Mouse (Mus musculus) embryonic facial prominence, embryonic 11.5 days (tissue): ENCODE measurements around the gene Klrb1b. TPM values are rescaled to one million over a fixed set of nuclear protein-coding genes. Genes with fewer than 3 reads are reported as not detected.
"Not testable (repeated sequence)": the region's sequence is repeated elsewhere in the genome, so short reads cannot be mapped to it uniquely, and the experiment has no call there.

ENCODE experiments used
- ATAC-seq: fragments of 200-750 bp; cut with Nextera tagmentation; replicated peaks from 2 replicates; pipeline ENCODE4 v1.8.0; 2017; ENCODE audit warnings: low read depth; ENCODE audit not compliant: insufficient number of reproducible peaks, low FRiP score, low TSS enrichment
- DNase-seq: peaks from one replicate; pipeline ENCODE4 v3.0.0-alpha.2; 2015; ENCODE audit warnings: low spot score
- H3K27ac ChIP-seq: fragments of 300-500 bp; sonication (generic); replicated peaks from 2 replicates; pipeline ENCODE4 v1.5.1; 2014; ENCODE audit warnings: mild to moderate bottlenecking, low read depth, low read length, control low read depth
- H3K27me3 ChIP-seq: fragments of 300-500 bp; sonication (generic); 2 replicates; pipeline ENCODE4 v1.6.1; 2014; ENCODE audit warnings: mild to moderate bottlenecking, low read length, moderate library complexity, mixed read lengths; ENCODE audit not compliant: control insufficient read depth, insufficient read depth
- H3K36me3 ChIP-seq: fragments of 300-500 bp; sonication (generic); replicated peaks from 2 replicates; pipeline ENCODE4 v1.6.1; 2014; ENCODE audit warnings: low read depth, mild to moderate bottlenecking, low read length, moderate library complexity, mixed read lengths; ENCODE audit not compliant: control insufficient read depth, insufficient read depth
- H3K4me1 ChIP-seq: fragments of 300-500 bp; sonication (generic); 2 replicates; pipeline ENCODE4 v1.6.1; 2014; ENCODE audit warnings: low read length, mixed read lengths; ENCODE audit not compliant: control insufficient read depth, insufficient read depth
- H3K4me2 ChIP-seq: fragments of 300-500 bp; sonication (generic); 2 replicates; pipeline ENCODE4 v1.6.1; 2014; ENCODE audit warnings: low read depth, mild to moderate bottlenecking, control low read depth, low read length, moderate library complexity
- H3K4me3 ChIP-seq: fragments of 300-500 bp; sonication (generic); 2 replicates; pipeline ENCODE4 v1.5.1; 2014; ENCODE audit warnings: low read depth, low read length, control low read depth
- H3K9ac ChIP-seq: fragments of 300-500 bp; sonication (generic); replicated peaks from 2 replicates; pipeline ENCODE4 v1.6.1; 2014; ENCODE audit warnings: mild to moderate bottlenecking, control low read depth, low read length
- H3K9me3 ChIP-seq: fragments of 300-500 bp; sonication (generic); replicated peaks from 2 replicates; pipeline ENCODE4 v1.6.1; 2016; ENCODE audit warnings: mild to moderate bottlenecking, low read length, inconsistent platforms, mixed read lengths; ENCODE audit not compliant: control insufficient read depth
- WGBS: fragments of 180-500 bp; shearing (Covaris S2); extraction: QIAGEN DNeasy Blood & Tissue Kit; methylation state at CpG from one replicate; pipeline ENCODE4 v1.1.7; 2014; 5-methylcytosine and 5-hydroxymethylcytosine counted together
- polyA plus RNA-seq: library from polyadenylated mRNA; unstranded; fragments of >200 nt; fragmentation: Nextera tagmentation; extraction: Ambion mirVana; gene quantifications from 2 replicates; pipeline ENCODE4 v1.2.1, GENCODE M21; 2014

Gene Klrb1b
- polyA plus RNA-seq, 1 experiment from 2014 or later, result not detected

- no peaks in the 10 kb centered on the region for H3K9me3 ChIP-seq
- H3K27me3 ChIP-seq, result no peaks in the 10 kb centered on the region
- WGBS, result 65% methylated on average over 4 of the region's 4 CpGs
- H3K4me3 ChIP-seq, result no peak overlapping the region
- no peak overlapping the region for H3K4me2 ChIP-seq
- DNase-seq (no peak), ATAC-seq (no peak)
- no peak overlapping the region for H3K27ac ChIP-seq
- H3K9ac ChIP-seq, result no peak overlapping the region
- H3K36me3 ChIP-seq, result no peaks in the 10 kb centered on the region
- no peaks in the 10 kb centered on the region for H3K4me1 ChIP-seq
Measured at GRCm38 (mm10) chr6:128829837-128830236, 3.7 kb upstream of the Klrb1b start.

- WGBS, result 81% methylated on average over 3 of the region's 3 CpGs
- DNase-seq, result no peak
- Histone ChIP-seq H3K4me1 (no peaks in the 10 kb centered on the region), H3K9me3 (no peaks in the 10 kb centered on the region), H3K36me3 (no peaks in the 10 kb centered on the region), H3K27ac (no peak overlapping the region), H3K27me3 (no peaks in the 10 kb centered on the region), H3K4me2 (no peak overlapping the region), H3K9ac (no peak overlapping the region), H3K4me3 (no peak overlapping the region)
- ATAC-seq, result no peak
Measured at GRCm38 (mm10) chr6:128826781-128827180, 650 bp upstream of the Klrb1b start.

- ATAC-seq (no peak), DNase-seq (no peak)
- Histone ChIP-seq H3K4me3 (no peak overlapping the region), H3K4me2 (no peak overlapping the region), H3K4me1 (no peaks in the 10 kb centered on the region), H3K9me3 (no peaks in the 10 kb centered on the region), H3K36me3 (no peaks in the 10 kb centered on the region), H3K27me3 (no peaks in the 10 kb centered on the region), H3K9ac (no peak overlapping the region), H3K27ac (no peak overlapping the region)
- 80% methylated on average over 4 of the region's 4 CpGs for WGBS
Measured at GRCm38 (mm10) chr6:128818083-128818802, 7.9 kb downstream of the Klrb1b start.

- Histone ChIP-seq H3K9me3 (no peaks in the 10 kb centered on the region), H3K4me2 (no peak overlapping the region), H3K4me3 (no peak overlapping the region), H3K36me3 (no peaks in the 10 kb centered on the region), H3K27me3 (no peaks in the 10 kb centered on the region), H3K9ac (no peak overlapping the region), H3K27ac (no peak overlapping the region), H3K4me1 (no peaks in the 10 kb centered on the region)
- DNase-seq (peak; percentile 52), ATAC-seq (no peak)
- 87% methylated on average over 5 of the region's 5 CpGs for WGBS
Measured at GRCm38 (mm10) chr6:128808532-128808931, 17.6 kb downstream of the Klrb1b start.

GRCm38 (mm10) chr6:128807021-128807420, 19.1 kb downstream of the Klrb1b start:
- Histone ChIP-seq H3K36me3 (no peaks in the 10 kb centered on the region), H3K27ac (no peak overlapping the region), H3K4me3 (no peak overlapping the region), H3K4me2 (no peak overlapping the region), H3K9me3 (no peaks in the 10 kb centered on the region), H3K9ac (no peak overlapping the region), H3K27me3 (no peaks in the 10 kb centered on the region), H3K4me1 (no peaks in the 10 kb centered on the region)
- ATAC-seq (no peak), DNase-seq (peak; percentile 16)
- 67% methylated on average over 3 of the region's 3 CpGs for WGBS

- H3K27ac ChIP-seq, H3K36me3 ChIP-seq, H3K9ac ChIP-seq, H3K4me2 ChIP-seq, H3K4me1 ChIP-seq, H3K9me3 ChIP-seq, H3K27me3 ChIP-seq, H3K4me3 ChIP-seq: not testable (repeated sequence)
- 68% methylated on average over 7 of the region's 7 CpGs for whole genome bisulfite sequencing
- DNase-seq (peak; percentile 74), ATAC-seq (peak; percentile 27; the same call in 1 of the 2 replicates)
Measured at GRCm38 (mm10) chr6:128804823-128805640, 21.1 kb downstream of the Klrb1b start.

- no peaks in the 10 kb centered on the region for H3K27me3 ChIP-seq
- peak overlapping the region; percentile 48 for H3K4me2 ChIP-seq
- DNase-seq, result peak; percentile 96
- H3K9ac ChIP-seq, result no peak overlapping the region; the same call in 1 of the 2 replicates
- WGBS, result 10% methylated on average over 26 of the region's 26 CpGs
- no peak overlapping the region for H3K27ac ChIP-seq
- H3K9me3 ChIP-seq, result no peaks in the 10 kb centered on the region
- H3K36me3 ChIP-seq, result no peaks in the 10 kb centered on the region
- H3K4me1 ChIP-seq, result no peaks in the 10 kb centered on the region
- H3K4me3 ChIP-seq, result peak overlapping the region; percentile 43
- peak; percentile 95 for ATAC-seq
Measured at GRCm38 (mm10) chr6:128802999-128803857, 22.9 kb downstream of the Klrb1b start.
